Mouse (Mus musculus) heart, adult 8-10 months (tissue): ENCODE data around the gene Cela2a. TPM values are rescaled to one million over a fixed set of nuclear protein-coding genes. Genes with fewer than 3 reads are reported as not detected.
"Not testable (repeated sequence)": the region's sequence is repeated elsewhere in the genome, so short reads cannot be mapped to it uniquely, and the experiment has no call there.

Experiments
- DNase-seq: peaks from one replicate; pipeline ENCODE4 v3.0.0; 2022; ENCODE audit warnings: low spot score
- total RNA-seq, 4 experiments: library from RNA; stranded (reverse); gene quantifications; 2 replicates each; pipeline ENCODE4 v1.2.4; 2022

The Cela2a gene
- total RNA-seq, 4 experiments from 2014 or later: 1.0 TPM; not detected in 3

DNA sequence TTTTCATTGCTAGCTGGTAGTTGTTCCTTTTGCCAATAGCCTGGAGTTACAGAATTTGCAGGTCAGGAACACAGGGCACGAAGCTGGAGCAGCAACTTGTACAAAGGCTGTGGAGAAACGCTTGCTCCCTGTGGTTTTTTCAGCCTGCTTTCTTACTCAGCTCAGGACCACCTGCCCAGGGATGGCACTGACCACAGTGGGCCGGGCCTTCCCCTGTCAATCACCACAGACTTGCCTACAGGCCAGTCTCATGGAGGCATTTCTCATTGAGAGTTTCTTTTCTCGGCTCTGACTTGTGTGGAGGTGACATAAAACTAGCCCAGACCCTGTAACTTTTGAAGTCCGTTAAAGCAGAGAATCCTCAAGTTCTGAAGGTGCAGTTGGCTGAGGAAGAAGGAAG, 28.4 kb downstream of the Cela2a start:
- no peak for DNase-seq

GRCm38 (mm10) chr4:141796954-141797353, 29.0 kb downstream of the Cela2a start:
- DNase-seq: no peak

- DNase-seq: no peak
Measured at GRCm38 (mm10) chr4:141796356-141796755, 29.6 kb downstream of the Cela2a start.

DNA sequence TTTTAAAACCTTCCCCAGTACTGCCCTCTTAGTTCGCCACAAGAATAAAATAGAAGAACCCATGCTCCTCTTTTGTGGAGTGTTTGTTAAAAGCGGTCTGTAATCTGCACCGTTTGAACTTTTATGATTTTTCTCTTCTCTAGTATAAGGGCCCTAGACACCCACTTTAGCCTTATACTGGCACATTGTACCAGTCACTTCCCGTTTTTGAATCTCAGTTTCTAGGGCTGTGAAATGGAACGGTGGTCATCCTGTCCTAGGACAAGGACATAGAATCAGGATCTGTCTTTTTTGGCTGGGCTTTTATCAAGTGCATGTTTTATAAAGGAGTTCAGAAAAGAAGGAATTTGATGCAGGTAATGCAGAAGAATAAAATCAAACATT, 31.8 kb downstream of the Cela2a start:
- DNase-seq: no peak

GRCm38 (mm10) chr4:141793282-141794151, 32.4 kb downstream of the Cela2a start, which contains the start of gene Casp9:
Gene Casp9, plus strand, starts transcription at chr4:141793612.
- DNase-seq: peak; percentile 98

GRCm38 (mm10) chr4:141792554-141793281, 33.2 kb downstream of the Cela2a start:
- DNase-seq: no peak

DNA sequence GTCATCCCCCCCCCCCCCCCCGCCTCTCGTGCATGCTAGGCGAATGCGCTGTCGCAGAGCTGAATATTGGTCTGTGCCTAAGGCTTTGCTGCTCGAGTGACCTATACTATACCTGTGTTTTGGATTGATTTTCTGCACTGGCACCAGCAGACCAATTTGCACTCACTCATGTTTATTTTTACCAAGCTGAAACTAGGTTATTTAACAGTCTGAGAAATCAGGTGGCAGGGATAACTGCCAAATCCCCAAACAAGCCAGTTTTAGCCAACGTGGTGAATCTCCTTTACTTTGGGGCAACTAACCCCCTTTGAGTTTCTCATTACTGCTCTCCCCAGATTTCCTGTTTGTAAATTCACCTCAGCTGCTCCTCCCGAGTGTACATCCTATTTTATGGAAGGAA, 34.0 kb downstream of the Cela2a start:
- DNase-seq: no peak

GRCm38 (mm10) chr4:141791486-141791885, 34.5 kb downstream of the Cela2a start:
- DNase-seq: no peak

DNA sequence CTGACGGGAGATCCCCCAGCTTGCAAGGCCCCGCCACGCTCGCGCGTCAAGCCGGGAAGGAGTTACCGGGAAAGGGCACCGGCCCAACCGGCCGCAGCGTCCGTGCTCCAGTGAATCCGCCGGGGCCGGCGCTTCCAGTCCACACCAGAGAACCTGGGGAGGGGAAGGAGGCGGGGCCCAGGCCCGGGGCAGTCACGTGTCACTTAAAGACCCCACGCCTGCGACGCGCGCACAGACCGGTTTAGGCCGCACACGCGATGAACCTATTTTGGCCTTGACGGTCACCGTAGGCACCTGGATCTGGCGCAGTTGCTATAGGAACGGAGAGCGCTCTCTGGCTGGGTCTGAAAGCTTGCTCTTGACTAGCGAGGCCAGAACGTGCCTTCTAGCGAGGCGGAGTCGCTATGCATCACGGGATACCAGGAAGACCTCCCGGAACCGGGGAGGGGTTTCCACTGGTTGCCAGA, 35.4 kb downstream of the Cela2a start, which contains the start of gene Dnajc16:
Gene Dnajc16, minus strand, starts transcription at position 408 of the 467 bp plus-strand sequence.
- peak; percentile 99 for DNase-seq

DNA sequence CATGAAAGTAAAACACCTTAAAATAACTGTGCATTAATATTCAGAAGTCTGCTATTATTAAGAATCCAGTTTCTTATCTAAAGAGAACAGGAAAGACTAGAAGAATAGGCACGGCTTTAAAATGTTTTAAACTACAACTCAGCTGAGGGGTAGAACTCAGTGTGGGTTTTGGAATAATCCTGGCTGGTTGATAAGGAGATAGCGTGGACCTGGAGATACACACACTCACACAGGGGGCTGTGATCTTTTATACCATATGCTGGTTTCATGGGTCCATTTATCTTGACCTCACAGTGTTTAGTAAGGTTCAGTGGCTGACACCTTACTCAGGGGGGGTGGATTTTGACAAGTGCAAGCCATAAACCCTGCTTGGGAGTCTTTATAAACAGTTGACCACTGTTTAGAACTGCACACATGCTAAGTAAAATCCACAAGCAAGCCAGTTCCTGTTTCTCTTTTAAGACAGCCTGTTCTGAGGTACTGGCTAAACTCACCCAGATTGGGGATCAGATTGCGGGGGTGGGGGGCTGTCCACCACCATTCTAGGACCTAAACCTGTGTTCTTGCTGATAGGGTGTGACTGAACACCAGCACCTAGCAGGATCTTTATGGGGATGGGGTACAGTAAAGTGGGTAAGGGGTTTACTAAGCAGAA, 36.3 kb downstream of the Cela2a start:
- no peak for DNase-seq

DNA sequence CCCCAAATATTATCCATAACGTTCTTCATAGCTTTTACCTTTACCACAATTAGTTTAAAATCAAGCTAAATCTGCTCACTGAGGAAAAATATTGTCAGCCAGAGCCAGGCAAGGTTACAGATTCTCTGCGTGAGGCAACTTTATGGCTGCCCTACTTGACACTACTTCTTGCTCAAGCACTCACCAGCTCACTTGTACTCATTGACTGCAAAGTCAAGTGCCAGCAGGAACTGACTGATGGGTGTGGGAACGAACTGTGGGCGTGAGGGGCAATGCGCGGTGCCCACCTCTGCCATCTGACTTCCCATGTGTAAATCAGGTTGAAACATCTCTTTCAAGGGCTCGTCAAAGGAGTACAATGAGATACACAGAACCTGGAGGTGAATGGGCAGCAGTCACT, 38.5 kb downstream of the Cela2a start:
- DNase-seq: no peak

- no peak for DNase-seq
Measured at GRCm38 (mm10) chr4:141787046-141787445, 38.9 kb downstream of the Cela2a start.

GRCm38 (mm10) chr4:141786141-141786540, 39.8 kb downstream of the Cela2a start:
- no peak for DNase-seq

GRCm38 (mm10) chr4:141784835-141785234, 41.1 kb downstream of the Cela2a start:
- DNase-seq: no peak

- DNase-seq: no peak
Measured at GRCm38 (mm10) chr4:141781201-141781985, 44.6 kb downstream of the Cela2a start.

- no peak for DNase-seq
Measured at GRCm38 (mm10) chr4:141779828-141780227, 46.1 kb downstream of the Cela2a start.

DNA sequence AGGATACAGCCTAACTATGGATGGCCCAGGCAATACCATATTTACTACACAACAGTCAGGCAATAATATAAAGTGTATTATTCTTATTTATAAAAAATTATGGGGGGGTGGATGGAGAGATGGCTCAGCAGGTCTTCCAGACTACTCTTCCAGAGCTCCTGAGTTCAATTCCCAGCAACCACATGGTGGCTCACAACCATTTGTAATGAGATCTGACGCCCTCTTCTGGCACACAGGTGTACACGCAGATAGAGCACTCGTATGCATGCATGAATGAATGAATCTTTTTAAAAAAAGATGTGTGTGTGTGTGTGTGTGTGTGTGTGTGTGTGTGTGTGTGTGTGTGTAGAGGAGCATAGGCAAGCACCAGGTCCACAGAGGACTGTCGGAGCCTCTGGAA, 52.9 kb downstream of the Cela2a start:
- not testable (repeated sequence) for DNase-seq

DNA sequence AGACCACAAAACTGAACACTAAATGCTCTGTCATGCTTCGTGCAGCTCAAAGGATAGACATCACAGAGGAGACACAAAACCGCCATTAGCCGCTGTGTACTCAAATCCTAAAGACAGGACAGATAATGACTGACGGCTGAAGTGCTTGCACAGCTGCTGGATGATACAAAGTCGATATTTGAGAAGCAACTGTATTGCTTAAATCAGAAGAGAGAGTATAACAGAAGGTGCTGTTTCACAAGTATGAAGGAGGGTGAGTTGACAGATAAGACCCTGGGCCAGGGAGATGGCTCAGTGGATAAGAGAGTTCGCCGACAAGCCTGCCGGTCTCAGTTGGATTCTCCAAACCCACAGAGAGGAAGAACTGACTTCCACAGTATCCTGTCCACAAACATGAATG, 54.1 kb downstream of the Cela2a start:
- no peak for DNase-seq

DNA sequence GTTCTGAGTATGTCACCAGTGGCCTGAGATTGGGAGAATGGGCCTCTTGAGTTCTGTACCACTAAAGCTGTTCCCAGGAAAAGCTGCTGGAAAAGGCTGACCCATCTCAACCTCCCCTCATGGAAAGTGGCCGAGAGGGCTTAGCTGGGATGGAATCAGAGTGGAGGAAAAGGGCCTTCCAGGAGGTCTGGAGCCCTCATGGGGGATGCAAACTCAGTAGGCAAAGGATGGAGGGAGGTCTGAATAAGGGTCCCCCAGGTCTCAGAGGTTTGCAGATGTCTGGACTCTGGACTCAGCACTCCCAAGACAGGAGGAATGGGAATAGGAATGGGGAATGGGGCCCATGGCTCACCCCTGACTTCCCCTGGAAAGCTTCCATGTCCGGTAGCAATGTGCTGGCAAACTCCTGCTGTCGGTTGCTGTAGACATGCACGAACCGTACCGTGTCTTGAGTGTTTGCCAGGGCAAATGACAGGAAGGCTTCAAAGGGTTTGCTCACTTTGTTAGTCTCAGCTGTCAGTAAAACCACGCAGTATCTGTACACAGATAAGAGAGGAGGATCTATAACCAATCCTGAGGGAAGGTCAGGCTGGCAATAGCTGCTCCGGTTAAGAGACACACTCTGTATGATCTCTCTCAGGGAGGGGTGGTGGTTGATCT, 56.3 kb downstream of the Cela2a start:
- DNase-seq: no peak

GRCm38 (mm10) chr4:141767353-141768036, 58.5 kb downstream of the Cela2a start:
- DNase-seq: no peak
